Mouse (Mus musculus) telencephalon, adult 2 months (tissue): Measurements from ENCODE around the gene Lrrc29.

ENCODE experiments used
- DNase-seq: peaks from one replicate; pipeline ENCODE4 v3.0.0-alpha.2; 2011; ENCODE audit warnings: low read depth, low spot score

Lrrc29 gene

DNA sequence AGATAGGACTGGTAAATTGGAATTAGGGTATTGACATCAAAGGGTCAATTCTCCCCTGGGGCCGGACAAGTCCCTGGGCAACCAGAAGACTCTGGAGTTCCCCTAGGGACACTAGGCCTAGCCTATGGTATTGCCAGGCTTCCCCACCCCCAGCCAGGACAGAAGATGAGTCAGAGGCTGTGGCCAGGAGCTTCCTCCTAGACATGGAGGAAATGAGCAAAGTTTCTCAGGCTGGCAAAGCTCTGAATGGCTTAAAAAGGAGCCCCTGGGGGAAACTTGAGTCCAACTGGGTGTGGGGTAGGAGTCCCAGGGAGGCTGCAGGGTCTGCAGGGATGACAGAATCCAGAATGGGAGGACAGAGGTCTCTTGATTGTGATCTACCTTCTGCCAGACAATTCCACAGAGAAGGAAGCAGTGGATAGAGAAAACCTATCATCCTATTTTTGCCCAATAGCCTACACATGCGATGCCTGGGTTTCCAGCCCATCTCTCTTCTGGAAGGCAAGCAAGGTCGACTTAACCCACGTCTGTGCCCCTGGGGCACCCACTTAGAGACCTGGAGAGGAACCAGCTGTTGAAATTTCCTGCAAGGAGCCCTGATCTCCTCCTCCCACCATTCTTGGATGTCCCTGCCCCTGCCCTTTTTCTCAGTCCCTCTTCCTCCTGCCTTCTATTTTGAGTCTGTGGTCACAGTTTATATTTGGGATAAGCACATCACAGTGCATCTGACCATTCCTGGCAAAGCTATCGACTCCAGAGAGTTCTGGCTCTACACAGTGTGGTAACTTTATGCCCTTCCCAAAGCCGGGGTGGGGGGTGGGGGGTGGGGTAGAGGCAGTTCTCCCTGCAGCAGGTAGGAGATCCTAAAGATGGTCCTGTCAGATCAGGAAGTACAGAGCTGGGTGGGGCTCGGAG lies 19.2 kb upstream of the Lrrc29 start:
- no peak for DNase-seq

DNA sequence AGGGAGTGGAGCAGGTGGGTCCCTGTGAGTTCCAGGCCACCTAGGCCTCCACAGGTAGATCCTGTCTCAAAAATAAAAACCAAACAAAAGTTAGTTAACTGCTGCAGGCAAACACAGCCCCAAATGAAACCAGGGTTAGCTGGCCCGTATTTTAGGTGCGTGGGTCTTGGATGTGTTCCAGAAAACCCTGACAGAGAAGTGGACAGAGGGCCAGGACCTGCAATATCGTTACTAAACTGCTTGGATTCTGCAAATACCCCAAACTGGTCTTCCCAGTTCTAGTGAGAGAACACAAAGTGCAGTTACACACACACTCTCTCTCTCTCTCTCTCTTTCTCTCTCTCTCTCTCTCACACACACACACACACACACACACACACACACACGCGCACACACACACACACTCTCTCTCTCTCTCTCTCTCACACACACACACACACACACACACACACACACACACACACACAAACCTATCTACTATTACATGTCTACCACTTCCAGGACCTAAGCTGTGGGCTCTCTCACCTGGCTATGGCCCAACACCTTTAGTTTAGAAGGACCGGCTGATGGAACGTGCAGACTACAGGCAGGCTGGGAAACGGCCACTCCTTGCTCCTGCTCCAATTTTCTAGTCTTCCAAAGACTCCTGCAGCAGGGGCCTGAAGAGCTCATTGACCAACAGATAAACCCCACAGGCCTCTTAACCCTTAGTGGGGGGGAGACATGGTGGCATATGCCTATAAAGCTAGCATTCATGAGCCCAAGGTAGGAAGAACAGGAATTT lies 17.9 kb upstream of the Lrrc29 start:
- DNase-seq, result no peak

DNA sequence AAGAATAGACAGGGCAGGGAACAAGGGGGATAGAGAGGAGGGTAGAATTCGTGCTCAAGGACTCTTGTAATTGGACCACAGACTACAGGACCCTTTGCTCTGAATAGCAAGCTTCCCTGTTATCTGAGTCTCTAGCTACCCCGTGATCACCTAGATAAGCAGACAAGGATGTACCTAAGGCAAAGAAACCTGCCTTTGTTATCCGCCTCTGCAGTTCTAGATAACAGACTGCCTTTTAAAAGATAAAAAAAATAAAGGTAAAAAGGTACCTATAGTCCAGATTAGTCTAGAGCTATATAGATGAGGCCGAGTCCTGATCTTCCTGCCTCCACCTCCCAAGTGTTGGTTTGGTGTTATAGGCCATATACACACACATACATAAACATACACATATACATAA lies 16.7 kb upstream of the Lrrc29 start:
- DNase-seq, result no peak

DNA sequence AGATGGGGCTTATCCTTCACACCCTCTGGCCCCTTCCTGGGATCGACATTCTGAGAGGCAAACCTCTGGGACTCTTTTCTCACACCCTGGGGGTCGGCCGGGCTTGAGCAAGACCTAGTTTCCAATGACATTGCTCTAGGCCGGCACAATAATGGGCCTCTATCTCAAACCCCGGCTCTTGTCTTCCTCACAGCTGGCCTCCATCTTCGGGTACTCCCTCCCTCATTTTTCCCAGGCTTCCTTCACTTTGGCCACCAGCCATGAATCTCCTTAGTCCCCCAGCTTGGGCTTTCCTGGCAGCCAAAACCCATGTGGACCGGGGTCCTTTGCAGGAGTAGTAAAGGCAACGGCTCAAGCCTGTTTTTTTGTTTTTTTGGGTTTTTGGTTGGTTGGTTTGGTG lies 15.3 kb upstream of the Lrrc29 start:
- DNase-seq, result no peak

DNA sequence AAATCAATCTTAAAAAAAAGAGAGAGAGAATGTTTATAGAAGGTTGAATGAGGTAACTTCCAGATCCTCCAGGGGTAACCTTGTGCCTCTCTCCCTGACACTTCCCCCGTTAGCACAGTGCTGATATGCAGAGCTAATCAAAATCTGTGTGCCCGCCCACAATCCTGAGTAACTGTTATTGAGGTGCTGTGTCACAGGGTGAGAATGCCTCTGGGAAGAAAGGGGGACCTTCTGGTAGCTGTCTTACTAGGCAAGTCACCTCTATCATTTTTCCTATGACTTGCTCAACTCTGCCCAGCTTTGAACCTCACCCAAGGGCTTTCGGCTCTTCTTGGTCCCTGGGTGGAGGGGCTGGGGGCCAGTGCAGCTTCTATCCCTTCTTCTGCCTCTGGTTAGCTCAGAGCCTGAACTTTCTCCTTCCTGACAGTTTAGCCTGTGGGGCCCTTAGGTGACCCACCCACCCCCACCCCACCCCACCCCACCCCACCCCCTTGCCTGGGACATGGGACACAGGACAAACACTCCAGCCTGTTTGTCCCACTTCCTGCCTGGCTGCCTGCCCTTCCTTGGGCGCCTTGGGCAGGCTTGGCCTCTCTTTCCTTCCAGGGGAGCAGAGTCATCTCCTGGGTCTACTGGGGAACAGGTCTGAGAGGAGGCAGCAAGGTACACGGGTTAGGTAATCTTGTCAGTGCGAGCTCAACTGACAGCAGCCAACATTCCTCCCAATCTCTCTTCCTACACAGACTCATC lies 14.0 kb upstream of the Lrrc29 start:
- no peak for DNase-seq

DNA sequence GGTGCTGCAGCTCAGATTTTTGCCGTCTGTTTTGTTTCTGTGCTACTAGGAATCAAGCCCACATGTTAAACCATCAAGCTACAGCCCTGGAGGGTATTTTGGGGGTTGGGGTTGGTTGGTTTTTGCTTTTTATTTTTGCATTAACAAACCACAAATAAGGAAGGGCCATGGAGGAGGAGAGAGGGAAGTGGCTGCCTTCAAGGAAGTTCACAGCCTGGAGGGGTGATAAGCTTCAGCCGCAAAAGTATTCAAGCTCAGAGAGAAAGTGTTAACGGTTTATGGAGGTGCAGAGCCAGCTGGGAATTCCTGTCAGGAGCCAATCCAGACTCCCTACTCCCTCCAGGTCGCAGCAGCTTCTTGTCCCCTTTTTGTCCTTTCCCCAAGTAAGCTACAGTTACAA lies 12.9 kb upstream of the Lrrc29 start:
- no peak for DNase-seq

DNA sequence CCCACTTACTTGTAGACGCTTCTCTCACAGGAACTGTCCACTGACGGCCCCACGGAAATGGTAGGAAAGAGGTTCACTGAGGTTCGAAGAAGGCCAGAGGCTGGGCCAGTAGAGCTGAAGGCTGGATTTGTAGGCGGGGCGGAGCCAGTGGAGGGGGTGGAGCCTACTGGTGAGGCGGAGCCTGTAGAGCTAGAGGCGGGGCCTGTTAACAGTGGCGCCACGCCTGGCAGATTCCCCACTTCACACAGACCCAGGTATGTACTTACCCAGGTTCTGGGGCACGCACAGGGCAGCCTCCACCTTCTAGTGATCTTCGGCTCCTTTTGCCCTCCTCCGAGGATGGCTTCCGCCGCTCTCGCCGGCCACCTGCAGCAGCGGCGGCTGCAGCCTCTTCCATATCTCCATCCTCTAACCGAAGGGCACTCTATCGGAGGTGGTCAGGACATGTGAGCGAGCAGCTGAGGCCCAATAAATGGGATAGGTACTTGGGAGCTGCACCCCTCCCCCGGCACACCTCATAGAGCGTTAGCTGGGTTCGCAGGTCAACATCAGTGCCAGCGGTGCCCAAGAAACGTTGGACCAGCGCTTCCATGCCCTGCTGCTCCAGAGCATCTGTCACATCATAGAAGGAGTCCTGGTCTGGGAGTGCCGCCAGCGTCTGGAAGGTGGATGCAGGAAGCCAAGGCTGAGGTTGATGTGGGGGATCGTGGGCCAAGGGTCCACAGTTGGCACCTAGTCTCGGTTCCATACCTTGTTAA lies 10.5 kb upstream of the Lrrc29 start:
- no peak for DNase-seq

DNA sequence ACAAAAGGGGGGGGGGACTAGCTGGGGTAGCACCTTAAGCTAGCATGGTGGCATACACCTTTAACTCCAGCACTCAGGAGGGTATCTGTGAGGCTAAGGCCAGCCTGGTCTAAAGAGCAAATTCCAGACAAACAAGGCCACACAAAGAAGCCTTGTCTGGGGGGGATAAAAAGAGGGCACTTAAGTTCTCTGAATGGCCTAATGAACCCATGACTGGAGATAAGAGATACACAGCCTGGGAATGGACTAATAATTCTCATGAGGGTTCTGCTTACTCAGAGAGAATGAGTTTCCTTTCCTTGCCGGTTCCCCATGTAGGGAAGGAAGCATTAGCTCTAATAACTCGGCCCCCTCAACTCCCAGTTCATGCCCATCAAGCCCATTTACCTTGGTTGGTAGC lies 6.4 kb upstream of the Lrrc29 start:
- no peak for DNase-seq

DNA sequence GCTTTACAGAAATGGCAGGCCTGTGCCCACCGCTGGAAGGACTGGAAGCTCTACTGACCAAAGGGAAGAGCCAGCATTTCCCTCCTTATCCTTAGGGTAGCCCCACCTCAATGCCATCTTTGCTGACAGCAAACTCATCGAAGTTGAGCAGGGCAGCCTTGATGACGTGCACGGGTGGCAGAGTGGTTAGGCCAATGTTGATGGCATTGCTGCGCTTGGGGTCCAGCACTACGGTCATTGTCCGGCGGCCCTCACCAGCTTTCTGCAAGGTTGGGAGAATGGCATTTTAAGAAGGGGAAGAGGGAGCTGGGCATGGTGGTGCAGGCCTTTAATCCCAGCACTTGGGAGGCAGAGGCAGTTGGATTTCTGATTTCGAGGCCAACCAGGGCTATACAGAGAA lies 5.9 kb upstream of the Lrrc29 start:
- DNase-seq, result no peak

DNA sequence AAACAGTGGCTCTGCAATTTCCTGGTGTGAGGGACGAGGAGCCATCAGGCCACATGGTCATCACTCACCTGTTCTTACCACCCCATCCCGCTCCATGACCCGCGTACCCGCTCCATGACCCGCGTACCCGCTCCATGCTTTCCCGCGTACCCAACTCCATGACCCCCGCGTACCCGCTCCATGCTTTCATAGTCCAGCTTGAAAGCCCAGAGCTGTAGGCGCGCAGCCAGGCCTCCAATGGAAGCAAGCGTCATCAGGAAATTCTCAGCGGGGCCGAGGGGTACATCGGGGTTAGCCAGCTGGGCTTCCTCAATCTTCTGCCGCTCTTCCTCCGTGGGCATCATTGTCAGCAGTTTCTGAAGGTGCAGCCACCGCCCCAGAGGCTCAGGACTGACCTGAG lies 5.4 kb upstream of the Lrrc29 start:
- DNase-seq, result no peak

DNA sequence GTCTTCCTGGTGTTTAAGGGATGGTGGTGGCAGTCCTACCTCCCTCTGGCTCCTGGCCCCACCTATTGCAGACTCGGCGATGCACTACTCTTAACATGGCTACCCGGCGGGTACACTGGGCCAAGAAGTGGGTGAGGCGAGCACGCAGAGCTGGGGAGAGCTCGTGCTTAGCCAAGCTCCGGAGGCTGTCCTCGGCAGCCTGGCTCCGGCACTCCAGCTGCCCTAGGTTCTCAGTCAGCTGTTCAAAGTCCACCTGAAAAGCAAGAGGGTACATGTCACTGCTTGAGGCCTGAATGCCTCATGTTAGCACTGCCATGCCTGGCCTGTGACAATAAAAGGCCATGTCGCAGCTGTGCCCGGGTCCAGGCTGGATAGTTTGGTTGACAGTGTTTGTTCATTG lies 4.2 kb upstream of the Lrrc29 start:
- DNase-seq, result no peak

DNA sequence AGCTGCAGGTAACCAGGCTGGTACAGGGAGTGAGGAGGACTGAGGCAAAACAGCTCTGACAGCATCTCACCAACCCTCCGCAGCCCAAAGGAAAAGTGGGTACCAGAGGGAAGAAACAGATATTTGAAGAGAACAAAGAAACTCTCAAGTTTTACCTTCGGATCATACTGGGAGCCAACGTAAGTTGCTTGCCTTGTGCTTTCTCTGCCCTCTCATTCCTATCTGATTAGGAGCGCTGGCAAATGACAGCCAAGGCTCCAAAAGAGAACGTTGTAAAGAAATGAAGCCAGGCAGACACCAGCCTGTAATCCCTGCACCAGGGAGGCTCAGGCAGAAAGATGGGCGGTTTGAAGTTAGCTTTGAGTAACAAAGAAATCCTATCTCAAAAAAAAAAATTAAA lies 890 bp upstream of the Lrrc29 start:
- DNase-seq, result no peak

DNA sequence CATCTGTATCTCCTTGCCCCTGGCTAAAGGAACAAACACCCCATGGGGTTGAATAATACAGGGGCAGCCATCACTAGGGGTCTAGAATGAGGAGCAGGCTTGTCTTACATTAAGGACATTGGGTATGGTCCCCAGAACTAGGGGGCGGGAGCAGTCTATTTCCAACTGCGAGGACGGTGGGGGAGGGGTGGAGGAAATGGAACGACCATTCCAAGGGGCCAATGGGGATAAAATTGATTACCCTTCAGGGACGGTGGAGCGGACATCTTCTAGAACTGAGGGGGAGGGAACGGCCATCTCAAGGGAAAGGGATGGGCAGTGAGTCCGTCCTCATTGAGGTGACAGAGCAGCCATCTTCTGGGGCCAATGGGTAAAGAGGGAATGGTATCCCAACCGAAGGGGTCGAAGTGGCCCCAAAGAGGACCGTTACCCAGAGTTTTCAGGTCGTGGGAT lies 411 bp downstream of the Lrrc29 start:
- no peak for DNase-seq

DNA sequence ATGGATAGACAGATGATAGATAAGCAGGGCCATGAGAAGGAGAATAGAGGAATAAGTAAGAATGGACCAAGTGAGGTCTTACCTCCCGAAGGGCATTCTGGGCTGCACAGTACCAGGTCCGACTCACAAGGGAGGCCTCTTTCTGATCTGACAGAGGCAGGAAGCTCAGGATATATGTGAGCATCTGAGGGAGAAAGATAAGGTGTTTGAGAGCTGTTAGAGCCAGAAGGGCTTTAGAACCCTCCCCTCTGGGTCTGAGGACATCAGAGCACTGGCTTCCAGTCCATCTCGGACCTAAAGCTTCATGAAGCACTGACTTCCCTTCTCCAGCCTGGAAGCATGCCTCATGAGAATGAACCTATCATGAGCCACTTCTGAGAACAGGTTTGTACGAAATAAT lies 2.9 kb downstream of the Lrrc29 start:
- no peak for DNase-seq

DNA sequence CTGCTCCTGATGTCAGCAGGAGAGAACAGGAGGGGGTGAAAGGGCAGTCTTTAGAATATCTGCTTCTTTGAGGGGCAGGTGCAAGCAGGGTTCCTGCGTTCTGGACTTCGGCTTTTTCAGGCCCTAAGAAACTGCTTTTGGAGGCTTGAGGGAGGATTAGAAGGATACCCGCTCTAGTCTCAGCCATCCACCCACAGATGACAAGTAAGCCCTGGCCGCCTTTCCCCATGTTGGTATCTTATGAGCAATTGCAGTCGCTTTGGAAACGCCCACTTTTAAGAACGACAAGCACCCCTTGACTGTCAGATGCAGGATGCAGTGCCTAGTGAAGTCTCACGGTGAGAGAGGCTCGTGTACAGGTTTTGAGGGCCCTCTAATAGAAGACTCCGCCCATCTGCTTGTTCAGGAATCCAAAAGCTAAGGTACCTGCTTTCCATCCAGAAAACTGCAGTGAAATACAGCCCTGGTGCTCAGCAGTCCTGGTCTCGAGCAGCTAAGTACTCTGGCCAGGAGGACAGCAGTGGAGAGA lies 7.4 kb downstream of the Lrrc29 start:
- DNase-seq, result no peak

DNA sequence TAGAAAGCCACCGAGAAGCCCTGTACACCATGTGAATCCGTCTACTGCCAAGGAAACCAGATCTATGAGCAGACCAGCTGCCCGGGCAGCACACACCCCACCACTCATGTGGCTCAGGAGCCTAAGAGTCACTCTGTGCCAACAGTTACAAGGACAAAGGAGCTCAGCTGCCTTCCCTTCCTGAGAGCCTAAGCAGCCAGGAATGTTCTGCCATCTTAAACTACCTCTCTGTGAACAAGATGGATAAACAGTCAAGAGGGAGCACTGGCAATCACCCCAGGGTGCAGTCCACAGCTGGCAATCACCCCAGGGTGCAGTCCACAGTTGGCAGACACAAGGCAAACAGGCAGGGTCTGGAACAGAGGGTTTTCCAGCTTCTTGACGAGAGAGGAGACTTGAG lies 8.1 kb downstream of the Lrrc29 start:
- DNase-seq, result no peak

DNA sequence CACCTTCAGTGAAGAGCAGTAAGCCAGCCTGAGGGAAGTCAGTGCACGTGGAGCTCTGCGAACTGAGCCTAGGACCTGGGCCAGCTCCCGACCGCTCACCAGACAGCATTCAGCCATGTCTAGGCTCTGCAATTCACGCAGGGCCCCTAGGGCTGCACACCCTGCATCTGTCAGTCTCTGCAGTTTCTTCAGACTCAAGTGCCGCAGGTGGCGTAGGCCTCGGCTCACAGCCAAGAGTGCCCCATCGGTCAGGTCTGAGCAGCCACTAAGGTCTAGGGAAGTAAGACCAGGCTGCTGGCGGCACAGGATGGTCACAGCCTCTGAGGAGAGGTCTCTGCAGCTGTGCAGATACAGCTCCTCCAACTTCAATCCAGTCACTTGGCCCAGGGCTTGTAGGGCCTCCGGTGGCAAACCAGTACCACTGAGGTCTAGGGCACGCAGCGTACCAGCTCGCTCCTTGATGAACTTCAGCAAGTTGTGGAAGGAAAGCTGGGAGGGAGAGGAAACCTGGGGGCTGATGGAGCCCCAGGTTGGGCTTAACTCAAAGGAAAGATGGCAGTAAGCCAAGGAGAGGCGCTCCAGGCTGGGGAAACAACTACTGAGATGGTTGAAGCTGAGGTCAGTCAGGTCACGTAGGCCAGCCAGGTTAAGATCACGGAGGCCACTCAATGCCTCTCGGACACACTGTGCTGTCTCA lies 10.9 kb downstream of the Lrrc29 start:
- no peak for DNase-seq

DNA sequence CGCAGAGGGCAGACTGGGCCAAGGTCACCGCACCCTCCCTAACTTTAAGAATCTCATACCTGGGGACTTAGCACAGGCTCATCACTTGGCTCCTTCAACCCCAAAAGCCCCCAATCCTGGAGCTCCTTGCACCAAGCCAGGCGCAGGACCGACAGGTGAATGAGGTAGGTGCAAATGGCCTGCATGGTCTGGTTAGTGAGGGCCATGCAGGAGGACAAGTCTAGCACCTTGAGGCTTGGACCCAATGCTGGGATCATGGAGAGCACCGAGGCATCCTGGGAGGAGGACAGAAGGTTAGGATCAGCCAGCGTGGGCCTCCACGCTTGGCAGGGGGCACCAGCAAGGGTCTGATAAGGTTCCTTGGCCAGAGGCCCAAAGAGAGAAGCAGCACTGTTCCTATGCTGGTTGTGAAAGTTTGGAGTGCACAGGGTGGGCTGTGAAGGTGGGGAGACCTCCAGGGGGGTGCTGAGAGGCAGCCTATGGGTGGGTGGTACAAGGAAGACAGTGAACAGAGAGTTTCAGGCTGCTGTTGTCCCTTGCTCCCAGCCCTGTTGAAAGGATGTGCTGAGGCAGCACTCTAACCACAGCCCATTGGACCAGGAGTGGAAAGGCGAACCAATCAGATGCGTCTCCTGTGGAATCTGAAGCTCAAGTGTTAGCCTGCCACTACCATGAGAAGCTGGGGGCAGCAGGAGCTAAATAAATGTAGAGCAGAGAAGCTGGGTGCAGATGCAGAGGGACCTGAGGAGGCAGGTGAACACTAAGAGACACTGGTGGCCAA lies 12.3 kb downstream of the Lrrc29 start:
- DNase-seq, result no peak

DNA sequence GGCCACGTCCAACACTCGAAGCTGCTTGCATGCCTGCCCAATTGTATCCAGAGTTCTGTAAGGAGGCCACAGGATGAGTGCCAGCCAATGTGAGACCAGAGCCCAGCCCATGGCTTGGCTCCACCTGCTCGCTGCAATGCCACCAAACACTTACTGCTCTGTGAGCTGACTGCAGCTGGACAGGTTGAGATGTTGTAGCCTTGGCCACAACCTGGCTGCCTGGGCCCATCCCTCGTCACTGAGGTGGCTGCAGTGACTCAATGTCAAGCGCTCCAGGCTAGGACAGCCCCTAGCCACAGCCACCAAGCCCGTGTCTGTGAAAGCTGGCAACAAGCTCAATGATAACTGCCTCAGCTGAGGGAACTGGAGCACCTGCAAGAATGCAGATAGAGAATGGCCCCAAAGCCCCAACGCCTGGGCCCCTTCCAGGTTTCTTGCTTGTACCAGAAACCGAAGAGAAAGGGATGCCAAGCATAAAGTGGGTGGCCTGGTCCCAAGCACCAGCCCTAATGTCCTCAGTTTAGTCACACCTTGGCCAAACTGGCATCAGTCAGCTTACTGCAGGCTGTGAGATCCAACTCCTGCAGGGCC lies 13.1 kb downstream of the Lrrc29 start:
- no peak for DNase-seq
